14 mouse cellular contexts compared by ENCODE assay signal in the genomic region with DNA sequence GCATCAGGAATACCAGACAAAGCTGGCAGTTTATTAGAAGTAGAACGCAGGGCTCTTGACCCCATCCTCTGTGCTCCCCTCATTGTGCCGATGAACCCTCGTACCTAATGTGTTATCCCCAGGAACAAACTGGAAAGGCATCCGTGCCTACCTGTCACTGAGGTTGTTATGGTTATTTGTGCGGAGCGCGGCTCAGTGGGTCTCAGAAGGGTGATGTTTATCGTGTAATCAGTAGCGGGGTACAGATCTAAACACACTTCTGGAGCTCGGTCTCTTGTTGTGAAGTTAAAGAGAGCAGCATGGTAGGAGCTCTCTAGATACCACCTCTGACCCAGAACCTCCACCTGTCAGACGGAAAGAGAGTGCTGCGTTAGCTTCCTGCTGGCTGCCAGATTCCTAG.
DNase-seq lines count a peak whose midpoint lies in the region.
"Had no signal": no experiment of that assay in that cellular context is flagged by ENCODE, and none has a peak within 500 bp of the region (broad histone marks: within the 10 kb centered on the region; RNA-seq: fewer than 3 reads in every experiment).

No protein-coding gene starts in this region.

- WGBS in macrophage (ENCODE audit: missing documents): 96% methylated on average over 12 of the region's 12 CpGs

- no peaks in the 10 kb centered on the region for H3K36me3 ChIP-seq in macrophage (ENCODE audit: inconsistent target)
- H3K36me3 ChIP-seq: embryonic facial prominence, embryonic 10.5 days; embryonic facial prominence, embryonic 12.5 days; forebrain, embryonic 12.5 days had no signal

- peak overlapping the region; percentile 91 for H3K27ac ChIP-seq in macrophage
- H3K27ac ChIP-seq: embryonic facial prominence, embryonic 10.5 days; embryonic facial prominence, embryonic 12.5 days; forebrain, embryonic 12.5 days had no signal

- H3K79me2 ChIP-seq in macrophage (ENCODE audit: inconsistent target): no peaks in the 10 kb centered on the region

- peak; percentile 1 for DNase-seq in layer of hippocampus, adult 9-11 months
- no peak for DNase-seq in layer of hippocampus, adult 18-20 months (ENCODE audit: low spot score in 2 of 2)
- DNase-seq in lung, postnatal 4 days: no peak
- no peak for DNase-seq in urinary bladder, adult 18-20 months (ENCODE audit: low spot score in 2 of 2)
- DNase-seq: adrenal gland, postnatal 10 days; cerebellum, adult 11-12 months; cerebellum, adult 2 months; cerebellum, adult 9-10 months; cerebellum, postnatal 10 days; cerebellum, postnatal 25 days had no signal

- H3K4me3 ChIP-seq in macrophage (ENCODE audit: inconsistent target): no peak overlapping the region
- H3K4me3 ChIP-seq: embryonic facial prominence, embryonic 10.5 days; embryonic facial prominence, embryonic 12.5 days; forebrain, embryonic 12.5 days had no signal
